Mouse (Mus musculus): ENCODE results near the gene Sec63. TPM values are rescaled to one million over a fixed set of nuclear protein-coding genes. Genes with fewer than 3 reads are reported as not detected.
A peak's percentile ranks its signal among the peaks of the same experiment; 100 is the strongest.

Gene Sec63
- total and polyA plus RNA-seq, 2 experiments from 2014 or later, result 11.5 to 16.9 TPM

DNA sequence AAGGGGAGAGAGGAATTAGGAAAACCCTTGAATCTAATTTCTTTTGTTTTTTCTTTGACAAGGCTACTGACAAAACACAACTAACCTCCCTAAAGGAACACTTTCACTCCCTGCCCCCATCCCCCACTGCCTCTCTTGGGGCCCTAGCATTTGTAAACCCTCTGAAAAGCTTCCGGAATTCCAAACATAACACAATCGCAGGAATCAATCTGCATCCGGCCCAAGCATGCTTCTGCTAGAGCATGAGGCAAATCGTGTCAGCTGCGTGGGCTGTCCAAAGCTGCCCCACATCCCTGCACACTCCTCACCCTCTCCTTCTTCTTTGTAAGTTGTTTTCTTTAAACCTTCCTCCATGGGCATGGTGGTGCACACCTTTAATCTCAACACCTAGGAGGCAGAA, 94.0 kb downstream of the Sec63 start:
- no peaks in the 10 kb centered on the region for H3K9me3 ChIP-seq (ENCODE audit: low read length)
- H3K27ac ChIP-seq (ENCODE audit: low read depth, low read length), result no peak overlapping the region
- H3K36me3 ChIP-seq (ENCODE audit: insufficient read depth, low read length), result no peaks in the 10 kb centered on the region
- no peak for ATAC-seq (ENCODE audit: low FRiP score)
- no peak overlapping the region for H3K4me3 ChIP-seq (ENCODE audit: low read depth, low read length)
- no peak overlapping the region for H3K9ac ChIP-seq (replicated peaks; ENCODE audit: low read length, poor library complexity, severe bottlenecking)
- 0 out of 2 replicates have a peak, but pooled peaks cover 3% of the 10 kb centered on the region for H3K4me1 ChIP-seq (ENCODE audit: insufficient read depth, low read length)
- DNase-seq (ENCODE audit: low spot score), result no peak
- H3K4me2 ChIP-seq (ENCODE audit: low read depth, low read length, poor library complexity, severe bottlenecking), result no peak overlapping the region
- 34% methylated on average over 5 of the region's 5 CpGs for whole genome bisulfite sequencing
- TF ChIP-seq CTCF (IDR thresholded peaks at IDR 0.05), result no peak
- H3K27me3 ChIP-seq (ENCODE audit: insufficient read depth, low read length), result no peaks in the 10 kb centered on the region

DNA sequence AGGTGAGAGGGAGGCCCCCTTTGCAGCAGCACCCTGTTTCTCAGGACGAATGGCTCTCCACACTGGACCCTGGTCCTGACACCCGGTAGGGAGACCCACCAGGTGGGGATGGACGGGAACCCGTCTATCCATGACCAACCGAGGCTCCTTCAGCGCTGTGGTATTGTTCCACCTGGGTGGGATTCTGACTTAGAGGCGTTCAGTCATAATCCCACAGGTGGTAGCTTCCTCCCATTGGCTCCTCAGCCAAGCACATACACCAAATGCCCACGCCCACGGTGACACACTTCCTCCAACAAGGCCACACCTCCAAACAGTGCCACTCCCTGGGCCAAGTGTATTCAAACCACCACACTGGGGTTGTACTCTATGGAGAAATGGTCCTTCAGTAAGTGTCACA, 95.3 kb downstream of the Sec63 start:
- H3K9me3 ChIP-seq (ENCODE audit: low read length), result no peaks in the 10 kb centered on the region
- H3K36me3 ChIP-seq (ENCODE audit: insufficient read depth, low read length), result no peaks in the 10 kb centered on the region
- ATAC-seq (ENCODE audit: low FRiP score) (no peak), DNase-seq (ENCODE audit: low spot score) (no peak)
- H3K4me3 ChIP-seq (ENCODE audit: low read depth, low read length), result no peak overlapping the region
- TF ChIP-seq CTCF (IDR thresholded peaks at IDR 0.05), result no peak
- peaks cover 6% of the 10 kb centered on the region; the same call in 1 of the 2 replicates for H3K4me1 ChIP-seq (ENCODE audit: insufficient read depth, low read length)
- no peaks in the 10 kb centered on the region for H3K27me3 ChIP-seq (ENCODE audit: insufficient read depth, low read length)
- H3K4me2 ChIP-seq (ENCODE audit: low read depth, low read length, poor library complexity, severe bottlenecking), result no peak overlapping the region
- 95% methylated on average over 9 of the region's 9 CpGs for WGBS
- H3K27ac ChIP-seq (ENCODE audit: low read depth, low read length), result no peak overlapping the region
- H3K9ac ChIP-seq (replicated peaks; ENCODE audit: low read length, poor library complexity, severe bottlenecking), result no peak overlapping the region

DNA sequence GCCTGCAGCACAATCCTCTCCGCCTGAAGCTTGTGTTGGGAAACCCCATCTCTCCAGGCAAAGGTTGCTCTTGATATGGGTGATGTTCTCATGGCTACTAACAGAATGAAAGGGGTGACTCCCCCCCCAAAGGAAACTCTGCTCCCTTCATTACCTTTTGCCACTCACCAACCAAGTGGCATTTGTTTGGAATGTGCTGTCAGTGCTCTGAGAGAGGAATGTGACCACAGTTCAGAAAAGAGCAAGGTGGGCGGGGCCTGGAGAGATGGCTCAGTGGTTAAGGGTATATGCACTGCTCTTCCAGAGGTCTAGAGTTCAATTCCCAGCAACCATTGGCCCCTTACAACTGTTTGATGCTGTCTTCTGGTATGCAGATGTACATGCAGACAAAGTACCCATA, 95.7 kb downstream of the Sec63 start:
- H3K27ac ChIP-seq (ENCODE audit: low read depth, low read length), result no peak overlapping the region
- no peak overlapping the region for H3K4me2 ChIP-seq (ENCODE audit: low read depth, low read length, poor library complexity, severe bottlenecking)
- WGBS, result 92% methylated on average over 2 of the region's 2 CpGs
- H3K36me3 ChIP-seq (ENCODE audit: insufficient read depth, low read length), result no peaks in the 10 kb centered on the region
- H3K9ac ChIP-seq (replicated peaks; ENCODE audit: low read length, poor library complexity, severe bottlenecking), result no peak overlapping the region
- no peak overlapping the region for H3K4me3 ChIP-seq (ENCODE audit: low read depth, low read length)
- no peaks in the 10 kb centered on the region for H3K9me3 ChIP-seq (ENCODE audit: low read length)
- H3K27me3 ChIP-seq (ENCODE audit: insufficient read depth, low read length), result no peaks in the 10 kb centered on the region
- no peak for DNase-seq (ENCODE audit: low spot score)
- peaks cover 9% of the 10 kb centered on the region for H3K4me1 ChIP-seq (ENCODE audit: insufficient read depth, low read length)
- no peak for ATAC-seq (ENCODE audit: low FRiP score)
- TF ChIP-seq CTCF (IDR thresholded peaks at IDR 0.05), result no peak

DNA sequence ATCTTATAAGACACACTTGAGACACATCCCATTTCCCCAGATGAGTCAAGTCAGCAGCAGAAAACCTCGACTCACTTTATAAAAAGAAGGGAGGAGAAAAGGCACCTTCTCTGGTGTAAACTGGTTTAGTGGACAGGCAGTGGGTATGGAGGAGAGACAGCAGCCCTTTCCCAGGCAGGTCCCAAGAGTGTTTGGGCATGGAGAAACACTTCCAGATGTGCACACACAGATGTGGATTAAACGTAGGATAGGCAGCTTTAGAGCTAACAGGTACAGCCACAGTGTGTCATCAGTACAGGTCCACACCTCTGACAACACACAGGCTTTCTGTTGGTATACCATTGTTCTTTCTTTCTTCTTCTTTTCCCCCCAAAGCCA, 98.5 kb downstream of the Sec63 start:
- no peaks in the 10 kb centered on the region for H3K9me3 ChIP-seq (ENCODE audit: low read length)
- H3K27me3 ChIP-seq (ENCODE audit: insufficient read depth, low read length), result no peaks in the 10 kb centered on the region
- peak overlapping the region; percentile 81 for H3K27ac ChIP-seq (ENCODE audit: low read depth, low read length)
- H3K4me2 ChIP-seq (ENCODE audit: low read depth, low read length, poor library complexity, severe bottlenecking), result peak overlapping the region; percentile 64
- 17% methylated on average over 2 of the region's 2 CpGs for WGBS
- peaks cover 9% of the 10 kb centered on the region for H3K4me1 ChIP-seq (ENCODE audit: insufficient read depth, low read length)
- no peaks in the 10 kb centered on the region for H3K36me3 ChIP-seq (ENCODE audit: insufficient read depth, low read length)
- H3K4me3 ChIP-seq (ENCODE audit: low read depth, low read length), result peak overlapping the region; percentile 40; the same call in 1 of the 2 replicates
- ATAC-seq (ENCODE audit: low FRiP score) (peak; percentile 42; the same call in 1 of the 2 replicates), DNase-seq (ENCODE audit: low spot score) (no peak)
- peak overlapping the region; percentile 5; the same call in 1 of the 2 replicates for H3K9ac ChIP-seq (replicated peaks; ENCODE audit: low read length, poor library complexity, severe bottlenecking)
- TF ChIP-seq CTCF (IDR thresholded peaks at IDR 0.05), result no peak

- WGBS, result 14% methylated on average over 17 of the region's 17 CpGs
- peak within 1 kb of the TSS; percentile 63 for H3K9ac ChIP-seq (replicated peaks; ENCODE audit: low read length, poor library complexity, severe bottlenecking)
- ATAC-seq (ENCODE audit: low FRiP score) (peak; percentile 86), DNase-seq (ENCODE audit: low spot score) (peak; percentile 85)
- H3K36me3 ChIP-seq (ENCODE audit: insufficient read depth, low read length), result no peaks in the 10 kb centered on the region
- peak within 1 kb of the TSS; percentile 40 for H3K4me3 ChIP-seq (ENCODE audit: low read depth, low read length)
- H3K4me2 ChIP-seq (ENCODE audit: low read depth, low read length, poor library complexity, severe bottlenecking), result peak within 1 kb of the TSS; percentile 65
- TF ChIP-seq CTCF (IDR thresholded peaks at IDR 0.05), result 0 out of 2 replicates have a peak, but pooled peaks have one; percentile 19
- H3K9me3 ChIP-seq (ENCODE audit: low read length), result no peaks in the 10 kb centered on the region
- H3K4me1 ChIP-seq (ENCODE audit: insufficient read depth, low read length), result peaks cover 9% of the 10 kb centered on the region
- peak within 1 kb of the TSS; percentile 81 for H3K27ac ChIP-seq (ENCODE audit: low read depth, low read length)
- no peaks in the 10 kb centered on the region for H3K27me3 ChIP-seq (ENCODE audit: insufficient read depth, low read length)
Measured at GRCm38 (mm10) chr10:42860159-42860911, 99.0 kb downstream of the Sec63 start, which contains the start of gene Scml4. Scml4 (plus strand) TSS chr10:42860370.

GRCm38 (mm10) chr10:42861446-42861845, 100.2 kb downstream of the Sec63 start:
- H3K9me3 ChIP-seq (ENCODE audit: low read length), result no peaks in the 10 kb centered on the region
- peak overlapping the region; percentile 65 for H3K4me2 ChIP-seq (ENCODE audit: low read depth, low read length, poor library complexity, severe bottlenecking)
- no peak overlapping the region for H3K9ac ChIP-seq (replicated peaks; ENCODE audit: low read length, poor library complexity, severe bottlenecking)
- no peaks in the 10 kb centered on the region for H3K36me3 ChIP-seq (ENCODE audit: insufficient read depth, low read length)
- WGBS, result 67% methylated on average over 7 of the region's 7 CpGs
- peaks cover 9% of the 10 kb centered on the region for H3K4me1 ChIP-seq (ENCODE audit: insufficient read depth, low read length)
- no peak for DNase-seq (ENCODE audit: low spot score)
- TF ChIP-seq CTCF (IDR thresholded peaks at IDR 0.05), result no peak
- peak overlapping the region; percentile 24; the same call in 1 of the 2 replicates for H3K4me3 ChIP-seq (ENCODE audit: low read depth, low read length)
- no peaks in the 10 kb centered on the region for H3K27me3 ChIP-seq (ENCODE audit: insufficient read depth, low read length)
- H3K27ac ChIP-seq (ENCODE audit: low read depth, low read length), result no peak overlapping the region
- no peak for ATAC-seq (ENCODE audit: low FRiP score)
